Mouse (Mus musculus): Measurements from ENCODE around the gene Olfr392.

GRCm38 (mm10) chr11:73851354-73851753 is 34.5 kb upstream of the Olfr392 start, which contains the start of gene Olfr393:
- TF ChIP-seq POLR2A (IDR thresholded peaks at IDR 0.05; ENCODE audit: low read depth, low read length), result no peak
- no peak for TF ChIP-seq CTCF (IDR thresholded peaks at IDR 0.05; ENCODE audit: borderline replicate concordance, insufficient read depth, low read length)

Data from embryonic fibroblast, embryonic 13.5 days (primary cell).